ENCODE assay signal across 9 mouse cellular contexts in the genomic region with DNA sequence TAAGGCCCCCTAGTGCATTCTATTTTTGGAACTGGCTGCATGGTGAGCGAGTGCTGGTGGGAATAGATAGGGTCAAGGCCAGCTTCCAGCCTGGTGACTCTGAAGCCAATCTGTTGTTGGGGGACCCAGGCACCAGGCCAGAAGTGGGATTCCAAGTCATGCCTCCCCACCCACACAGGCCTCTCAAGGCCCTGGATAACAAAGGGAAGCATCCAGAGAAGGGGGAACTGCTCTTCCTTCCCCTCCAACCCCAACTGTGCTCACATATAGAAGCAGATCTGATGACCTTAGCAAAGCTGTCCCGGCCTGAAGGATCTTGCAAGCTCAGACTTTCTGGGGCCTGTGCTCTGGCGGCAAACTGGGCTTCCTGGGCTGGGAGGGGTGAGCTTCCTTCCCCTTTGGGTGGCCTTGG. TPM values are rescaled to one million over a fixed set of nuclear protein-coding genes. Genes with fewer than 3 reads are reported as not detected.
DNase-seq lines count a peak whose midpoint lies in the region; TF ChIP-seq lines count a peak whose summit lies in the region.
"Had no signal": no experiment of that assay in that cellular context is flagged by ENCODE, and none has a peak within 500 bp of the region (broad histone marks: within the 10 kb centered on the region; RNA-seq: fewer than 3 reads in every experiment).

No protein-coding gene starts in this region.

- no peaks in the 10 kb centered on the region for H3K36me3 ChIP-seq in spleen, adult 2 months (ENCODE audit: control insufficient read depth, insufficient read depth, low read length)

- TF ChIP-seq CTCF in spleen, adult 2 months (IDR thresholded peaks at IDR 0.05; ENCODE audit: extremely low read depth, insufficient read depth, insufficient read length, insufficient replicate concordance): no peak

- intact Hi-C loops in left cerebral cortex, postnatal 25 days (cut with DNase I): no loop called here

- H3K27ac ChIP-seq in spleen, adult 2 months (ENCODE audit: insufficient read depth, low read length): peak overlapping the region; percentile 19; the same call in 1 of the 2 replicates

- WGBS in spleen, adult 2 months: 53% methylated on average over 3 of the region's 3 CpGs

- TF ChIP-seq POLR2A in spleen, adult 2 months (IDR thresholded peaks at IDR 0.05; ENCODE audit: low read depth, low read length): no peak

- DNase-seq in cerebellum, adult 9-11 months: peak; percentile 19
- DNase-seq in cerebellum, postnatal 4 days (ENCODE audit: low spot score in 2 of 2): no peak
- peak in 1 of 2 experiments; percentile 4 for DNase-seq in spleen, adult 2 months (ENCODE audit: low read depth in 1 of 2, low spot score in 2 of 2)
- no peak for DNase-seq in spleen, postnatal 14 days (ENCODE audit: low spot score in 2 of 2)
- peak; percentile 17 to 50 for DNase-seq in left cerebral cortex, postnatal 25 days (ENCODE audit: low spot score in 2 of 2)
- peak; percentile 14 for DNase-seq in testis, postnatal 14 days (ENCODE audit: low spot score)
- DNase-seq in thymus, postnatal 25 days: no peak
- DNase-seq in thymus, postnatal 0 days (ENCODE audit: low spot score): no peak

- no peaks in the 10 kb centered on the region for H3K27me3 ChIP-seq in spleen, adult 2 months (ENCODE audit: control insufficient read depth, insufficient read depth, low read length)

- no peak overlapping the region for H3K4me3 ChIP-seq in spleen, adult 2 months (ENCODE audit: extremely low read depth, insufficient read depth, insufficient read length)
- H3K4me3 ChIP-seq: myocyte had no signal

- H3K4me1 ChIP-seq in spleen, adult 2 months (ENCODE audit: control insufficient read depth, insufficient read depth, insufficient read length): no peaks in the 10 kb centered on the region

RNA-seq across cellular contexts. Expression of a gene that starts 57.5 kb away (rescaled TPM):
- polyA plus RNA-seq in spleen, adult 2 months (2012; rRNA removed): 16.6 and 18.7 TPM in 2 replicates
- 10 to 100 TPM; 23.5 to 24.1 TPM for total RNA-seq in left cerebral cortex, postnatal 25 days (2021)
- polyA plus RNA-seq in thymus, postnatal 0 days (2015; fragmentation: Nextera tagmentation; extraction: Ambion mirVana): 8.5 and 9.3 TPM in 2 replicates

Comparison
In these comparisons a context has a peak if more than half of its experiments do, and no peak if none do; other contexts are left out.
1. DNase-seq: peak in cerebellum, adult 9-11 months (single experiment), left cerebral cortex, postnatal 25 days (2 of 2) and testis, postnatal 14 days (single experiment); none in cerebellum, postnatal 4 days (0 of 2), spleen, postnatal 14 days (0 of 2), thymus, postnatal 25 days (single experiment) and thymus, postnatal 0 days (single experiment).